Mouse (Mus musculus): ENCODE measurements at regions not wholly inside any gene's neighbourhood (a gene's known extent, or its start where the extent isn't known, plus 50 kb on each side); places are given as distances from the start of the nearest gene placed in this dataset.

DNA sequence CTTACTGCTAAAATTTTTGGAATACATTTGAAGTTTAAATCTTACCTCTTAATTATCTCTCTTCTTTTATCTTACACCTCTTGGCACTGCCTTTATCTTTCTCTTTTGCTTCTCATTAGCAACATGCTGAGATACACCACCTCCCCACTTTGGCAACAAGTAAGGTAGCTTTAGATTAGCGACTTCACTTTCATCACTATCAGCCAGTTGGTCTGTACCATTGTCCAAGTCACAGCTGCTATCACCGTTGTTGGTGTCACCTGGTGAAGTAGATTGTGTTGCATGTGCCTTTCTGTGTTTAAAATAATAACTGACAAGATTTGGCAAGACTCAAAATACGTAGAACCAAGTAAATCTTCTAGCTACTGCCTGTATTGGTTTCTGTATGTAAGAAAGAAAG lies 513.0 kb downstream of the Cetn3 start:
- WGBS, result 33% methylated on average over 3 of the region's 3 CpGs
- no peak overlapping the region for H3K27ac ChIP-seq
- H3K4me1 ChIP-seq (replicated peaks), result no peaks in the 10 kb centered on the region
- no peaks in the 10 kb centered on the region for H3K27me3 ChIP-seq
- H3K4me3 ChIP-seq, result no peak overlapping the region
- H3K9me3 ChIP-seq (replicated peaks), result no peaks in the 10 kb centered on the region
- H3K4me2 ChIP-seq, result no peak overlapping the region
- H3K9ac ChIP-seq, result no peak overlapping the region
- no peak for ATAC-seq (replicated peaks; ENCODE audit: insufficient number of reproducible peaks, insufficient read depth, low FRiP score, low read depth)
- no peaks in the 10 kb centered on the region for H3K36me3 ChIP-seq

- WGBS, result 56% methylated on average over 2 of the region's 2 CpGs
- no peak for ATAC-seq (replicated peaks; ENCODE audit: insufficient number of reproducible peaks, insufficient read depth, low FRiP score, low read depth)
Observed at GRCm38 (mm10) chr13:82304227-82304626, 521.4 kb downstream of the Cetn3 start.

GRCm38 (mm10) chr13:82305076-82305475 lies 522.2 kb downstream of the Cetn3 start:
- H3K27me3 ChIP-seq, result no peaks in the 10 kb centered on the region
- no peak overlapping the region for H3K9ac ChIP-seq
- H3K36me3 ChIP-seq, result no peaks in the 10 kb centered on the region
- no peak for ATAC-seq (replicated peaks; ENCODE audit: insufficient number of reproducible peaks, insufficient read depth, low FRiP score, low read depth)
- H3K4me3 ChIP-seq, result no peak overlapping the region
- no peaks in the 10 kb centered on the region for H3K9me3 ChIP-seq (replicated peaks)
- H3K4me2 ChIP-seq, result no peak overlapping the region
- H3K27ac ChIP-seq, result no peak overlapping the region
- 35% methylated on average over 6 of the region's 6 CpGs for WGBS
- peaks cover 5% of the 10 kb centered on the region; the same call in 1 of the 2 replicates for H3K4me1 ChIP-seq (replicated peaks)

More at GRCm38 (mm10) chr13:82304227-82304626, 521.4 kb downstream of the Cetn3 start:
- no peak overlapping the region for H3K4me3 ChIP-seq
- H3K9ac ChIP-seq, result no peak overlapping the region
- no peaks in the 10 kb centered on the region for H3K9me3 ChIP-seq (replicated peaks)
- no peak overlapping the region for H3K27ac ChIP-seq
- H3K36me3 ChIP-seq, result no peaks in the 10 kb centered on the region
- peaks cover 5% of the 10 kb centered on the region; the same call in 1 of the 2 replicates for H3K4me1 ChIP-seq (replicated peaks)
- H3K27me3 ChIP-seq, result no peaks in the 10 kb centered on the region
- no peak overlapping the region for H3K4me2 ChIP-seq

DNA sequence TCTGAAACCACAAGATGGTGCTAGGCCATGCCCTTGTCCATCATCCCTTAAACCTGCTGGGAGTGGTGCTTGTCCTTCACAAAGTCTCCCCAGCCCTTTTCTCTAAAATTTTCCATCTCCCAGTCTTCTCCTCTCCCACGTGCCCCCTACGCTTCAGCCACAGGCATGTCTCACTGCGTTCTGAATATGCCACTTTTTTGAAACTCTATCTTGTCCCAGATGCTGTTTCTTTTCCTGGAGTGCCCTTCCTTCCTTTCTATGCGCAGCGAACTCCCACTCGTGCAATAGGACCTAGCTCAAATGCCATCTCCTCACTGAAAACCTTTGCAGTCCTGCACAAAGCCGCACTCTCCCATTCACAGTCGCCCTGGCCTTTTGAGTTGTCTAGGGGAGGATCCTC lies 525.5 kb downstream of the Cetn3 start:
- no peak overlapping the region for H3K27ac ChIP-seq
- H3K4me2 ChIP-seq, result no peak overlapping the region
- no peaks in the 10 kb centered on the region for H3K27me3 ChIP-seq
- no peaks in the 10 kb centered on the region for H3K36me3 ChIP-seq
- no peaks in the 10 kb centered on the region for H3K9me3 ChIP-seq (replicated peaks)
- 79% methylated on average over 8 of the region's 8 CpGs for WGBS
- H3K9ac ChIP-seq, result no peak overlapping the region
- ATAC-seq (replicated peaks; ENCODE audit: insufficient number of reproducible peaks, insufficient read depth, low FRiP score, low read depth), result no peak
- H3K4me3 ChIP-seq, result no peak overlapping the region
- peaks cover 5% of the 10 kb centered on the region; the same call in 1 of the 2 replicates for H3K4me1 ChIP-seq (replicated peaks)

- no peak for ATAC-seq (replicated peaks; ENCODE audit: insufficient number of reproducible peaks, insufficient read depth, low FRiP score, low read depth)
- H3K4me1 ChIP-seq (replicated peaks), result peaks cover 6% of the 10 kb centered on the region
- peak overlapping the region; percentile 45 for H3K27ac ChIP-seq
- WGBS, result 56% methylated on average over 5 of the region's 5 CpGs
- no peaks in the 10 kb centered on the region for H3K9me3 ChIP-seq (replicated peaks)
- H3K4me2 ChIP-seq, result no peak overlapping the region
- no peaks in the 10 kb centered on the region for H3K27me3 ChIP-seq
- H3K9ac ChIP-seq, result no peak overlapping the region
- no peak overlapping the region for H3K4me3 ChIP-seq
- H3K36me3 ChIP-seq, result no peaks in the 10 kb centered on the region
Observed at GRCm38 (mm10) chr13:82316573-82317202, 533.8 kb downstream of the Cetn3 start.

GRCm38 (mm10) chr13:82317203-82317580 lies 534.3 kb downstream of the Cetn3 start:
- peak; percentile 67; the same call in 1 of the 2 replicates for ATAC-seq (replicated peaks; ENCODE audit: insufficient number of reproducible peaks, insufficient read depth, low FRiP score, low read depth)
- Histone ChIP-seq H3K4me3 (no peak overlapping the region), H3K4me2 (no peak overlapping the region), H3K9ac (no peak overlapping the region), H3K36me3 (no peaks in the 10 kb centered on the region), H3K9me3 (replicated peaks) (no peaks in the 10 kb centered on the region), H3K27me3 (no peaks in the 10 kb centered on the region), H3K27ac (peak overlapping the region; percentile 45), H3K4me1 (replicated peaks) (peaks cover 6% of the 10 kb centered on the region)
- 19% methylated on average over 2 of the region's 2 CpGs for whole genome bisulfite sequencing

DNA sequence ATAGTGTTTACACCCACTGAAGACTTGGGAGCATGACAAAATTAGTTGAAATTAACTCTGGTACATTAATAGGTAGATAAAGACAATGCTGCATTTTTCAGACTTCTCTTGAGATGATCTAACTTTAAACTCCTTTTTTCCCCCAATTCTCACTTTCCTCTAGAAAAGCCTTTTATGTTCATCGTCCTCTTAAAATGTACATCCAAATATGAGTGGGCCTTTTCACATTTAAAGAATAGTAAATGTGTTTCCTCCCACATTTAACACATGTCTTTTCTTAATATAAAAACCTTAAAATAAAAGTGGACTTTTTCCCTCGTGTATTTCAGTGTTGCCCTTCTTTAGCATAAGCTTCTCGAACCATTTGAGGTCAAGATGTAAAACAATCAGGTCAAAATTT lies 535.5 kb downstream of the Cetn3 start:
- Histone ChIP-seq H3K27ac (no peak overlapping the region), H3K36me3 (no peaks in the 10 kb centered on the region), H3K4me3 (no peak overlapping the region), H3K9ac (no peak overlapping the region), H3K27me3 (no peaks in the 10 kb centered on the region), H3K9me3 (replicated peaks) (no peaks in the 10 kb centered on the region), H3K4me1 (replicated peaks) (peaks cover 6% of the 10 kb centered on the region), H3K4me2 (no peak overlapping the region)
- WGBS, result 74% methylated on average over 3 of the region's 3 CpGs
- no peak for ATAC-seq (replicated peaks; ENCODE audit: insufficient number of reproducible peaks, insufficient read depth, low FRiP score, low read depth)

- Histone ChIP-seq H3K36me3 (no peaks in the 10 kb centered on the region), H3K27ac (no peak overlapping the region), H3K9me3 (replicated peaks) (no peaks in the 10 kb centered on the region), H3K4me1 (replicated peaks) (no peaks in the 10 kb centered on the region), H3K4me3 (no peak overlapping the region), H3K4me2 (no peak overlapping the region), H3K27me3 (no peaks in the 10 kb centered on the region), H3K9ac (no peak overlapping the region)
- 84% methylated on average over 2 of the region's 2 CpGs for WGBS
- no peak for ATAC-seq (replicated peaks; ENCODE audit: insufficient number of reproducible peaks, insufficient read depth, low FRiP score, low read depth)
Observed at GRCm38 (mm10) chr13:82354355-82354754, 571.5 kb downstream of the Cetn3 start.

- Histone ChIP-seq H3K9ac (no peak overlapping the region), H3K9me3 (replicated peaks) (no peaks in the 10 kb centered on the region), H3K27ac (no peak overlapping the region), H3K36me3 (no peaks in the 10 kb centered on the region), H3K27me3 (no peaks in the 10 kb centered on the region), H3K4me1 (replicated peaks) (no peaks in the 10 kb centered on the region), H3K4me2 (no peak overlapping the region), H3K4me3 (no peak overlapping the region)
- no peak for ATAC-seq (replicated peaks; ENCODE audit: insufficient number of reproducible peaks, insufficient read depth, low FRiP score, low read depth)
Observed at GRCm38 (mm10) chr13:82355296-82355695, 572.4 kb downstream of the Cetn3 start.

DNA sequence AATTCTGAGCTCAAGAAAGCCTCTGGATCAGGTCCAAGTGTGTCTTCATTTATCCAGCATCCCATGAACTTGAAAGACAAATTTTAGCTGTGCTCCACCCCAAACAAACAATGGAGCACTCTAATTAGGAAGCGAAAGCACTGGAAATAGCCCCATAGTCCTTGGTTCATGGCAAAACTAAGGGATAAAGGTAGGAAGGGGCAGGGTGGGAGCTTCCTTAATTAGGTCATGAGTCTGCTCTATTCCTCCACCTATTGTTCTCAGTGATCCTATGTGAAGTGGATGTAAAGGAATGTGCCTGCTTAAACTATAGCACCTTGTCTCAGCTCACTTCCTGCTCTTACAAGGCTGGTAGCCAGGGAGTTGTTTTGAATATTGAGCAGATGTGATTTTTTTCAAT lies 576.6 kb downstream of the Cetn3 start:
- H3K9me3 ChIP-seq (replicated peaks), result no peaks in the 10 kb centered on the region
- no peak overlapping the region for H3K9ac ChIP-seq
- no peak overlapping the region for H3K27ac ChIP-seq
- 68% methylated on average over 1 of the region's 1 CpGs for WGBS
- H3K4me2 ChIP-seq, result no peak overlapping the region
- no peaks in the 10 kb centered on the region for H3K36me3 ChIP-seq
- ATAC-seq (replicated peaks; ENCODE audit: insufficient number of reproducible peaks, insufficient read depth, low FRiP score, low read depth), result no peak
- H3K4me3 ChIP-seq, result no peak overlapping the region
- H3K4me1 ChIP-seq (replicated peaks), result no peaks in the 10 kb centered on the region
- H3K27me3 ChIP-seq, result no peaks in the 10 kb centered on the region

GRCm38 (mm10) chr13:82360711-82361110 lies 577.8 kb downstream of the Cetn3 start:
- no peak overlapping the region for H3K27ac ChIP-seq
- ATAC-seq (replicated peaks; ENCODE audit: insufficient number of reproducible peaks, insufficient read depth, low FRiP score, low read depth), result no peak
- no peaks in the 10 kb centered on the region for H3K9me3 ChIP-seq (replicated peaks)
- no peak overlapping the region for H3K9ac ChIP-seq
- no peaks in the 10 kb centered on the region for H3K4me1 ChIP-seq (replicated peaks)
- no peaks in the 10 kb centered on the region for H3K27me3 ChIP-seq
- no peak overlapping the region for H3K4me3 ChIP-seq
- H3K36me3 ChIP-seq, result no peaks in the 10 kb centered on the region
- WGBS, result 28% methylated on average over 1 of the region's 1 CpGs
- H3K4me2 ChIP-seq, result no peak overlapping the region

DNA sequence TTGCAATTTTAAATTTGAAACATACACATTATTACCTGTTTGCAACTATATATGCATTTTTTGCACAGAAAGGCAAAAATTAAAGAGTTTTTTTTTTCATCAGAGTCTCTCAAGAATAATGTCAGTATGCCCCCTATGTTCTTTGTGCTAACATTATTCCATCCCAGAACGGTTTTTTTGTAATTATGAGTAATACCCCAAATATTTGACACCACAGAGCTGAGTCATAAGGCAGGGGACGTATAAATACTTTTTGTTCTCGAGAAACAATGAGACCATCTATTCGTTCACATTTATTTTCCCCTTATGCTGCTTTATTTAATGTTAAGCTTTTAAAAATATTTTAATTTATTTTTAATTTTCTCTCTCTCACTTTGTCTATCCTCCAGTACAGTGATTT lies 578.5 kb downstream of the Cetn3 start:
- WGBS, result 55% methylated on average over 4 of the region's 4 CpGs
- H3K27me3 ChIP-seq, result no peaks in the 10 kb centered on the region
- no peak for ATAC-seq (replicated peaks; ENCODE audit: insufficient number of reproducible peaks, insufficient read depth, low FRiP score, low read depth)
- no peaks in the 10 kb centered on the region for H3K9me3 ChIP-seq (replicated peaks)
- no peaks in the 10 kb centered on the region for H3K36me3 ChIP-seq
- H3K9ac ChIP-seq, result no peak overlapping the region
- H3K4me2 ChIP-seq, result no peak overlapping the region
- H3K27ac ChIP-seq, result no peak overlapping the region
- no peak overlapping the region for H3K4me3 ChIP-seq
- H3K4me1 ChIP-seq (replicated peaks), result no peaks in the 10 kb centered on the region

Measured in heart, embryonic 15.5 days (tissue).